Mouse (Mus musculus) layer of hippocampus, postnatal 10 days (tissue): ENCODE measurements around the gene Sntg2. TPM values are rescaled to one million over a fixed set of nuclear protein-coding genes. Genes with fewer than 3 reads are reported as not detected.

Experiments
- DNase-seq, 2 experiments: peaks; one replicate each; pipeline ENCODE4 v3.0.0; 2021; ENCODE audit warnings: low spot score in 2 of 2
- total RNA-seq, 2 experiments: library from RNA; stranded (reverse); gene quantifications; 2 replicates each; pipeline ENCODE4 v1.2.3; 2021

Gene Sntg2
- total RNA-seq, 2 experiments from 2014 or later: 6.4 to 6.6 TPM

- DNase-seq: peak; percentile 10 to 23
These were observed 86.1 kb downstream of the Sntg2 start for GRCm38 (mm10) chr12:30286888-30287573.

DNA sequence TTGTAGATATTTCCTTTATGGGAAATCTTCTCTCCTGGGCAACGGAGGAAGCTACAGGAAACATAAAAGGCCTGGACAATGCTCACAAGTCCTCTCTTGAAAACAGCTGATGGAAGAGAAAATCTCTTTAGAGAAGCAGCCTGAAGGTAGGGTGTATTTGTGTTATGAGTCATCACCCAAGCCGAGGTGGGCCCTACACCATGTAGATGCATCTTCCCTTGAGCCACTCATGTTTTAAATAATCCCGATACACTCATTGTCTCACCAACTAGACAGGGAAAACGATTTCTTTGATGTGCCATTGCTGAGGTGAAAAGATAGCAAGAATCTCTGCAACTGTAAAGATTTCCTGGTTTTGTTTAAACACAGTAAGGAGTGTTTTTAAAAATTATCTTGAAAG, 89.4 kb downstream of the Sntg2 start:
- no peak for DNase-seq

GRCm38 (mm10) chr12:30272242-30272985, 100.8 kb downstream of the Sntg2 start:
- DNase-seq: no peak

DNA sequence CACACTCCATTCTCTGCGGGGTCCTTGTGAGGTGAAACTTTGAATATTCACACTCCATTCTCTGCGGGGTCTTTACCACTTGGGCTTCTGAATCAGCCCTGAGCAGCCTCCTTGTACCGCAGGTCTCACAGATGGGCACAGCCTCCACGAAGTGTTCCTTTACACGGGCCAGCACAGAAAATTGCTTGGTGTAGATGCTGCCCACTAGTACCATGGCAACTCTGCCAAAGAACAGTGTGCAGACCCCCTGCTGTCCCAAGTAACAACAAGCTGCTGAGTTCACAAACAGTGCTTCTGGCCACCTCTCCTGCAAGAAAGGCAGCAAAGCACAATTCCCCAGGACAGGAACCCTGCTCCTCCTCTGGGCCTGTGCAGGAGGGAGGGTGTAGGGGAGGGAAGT, 109.0 kb downstream of the Sntg2 start:
- no peak for DNase-seq

DNA sequence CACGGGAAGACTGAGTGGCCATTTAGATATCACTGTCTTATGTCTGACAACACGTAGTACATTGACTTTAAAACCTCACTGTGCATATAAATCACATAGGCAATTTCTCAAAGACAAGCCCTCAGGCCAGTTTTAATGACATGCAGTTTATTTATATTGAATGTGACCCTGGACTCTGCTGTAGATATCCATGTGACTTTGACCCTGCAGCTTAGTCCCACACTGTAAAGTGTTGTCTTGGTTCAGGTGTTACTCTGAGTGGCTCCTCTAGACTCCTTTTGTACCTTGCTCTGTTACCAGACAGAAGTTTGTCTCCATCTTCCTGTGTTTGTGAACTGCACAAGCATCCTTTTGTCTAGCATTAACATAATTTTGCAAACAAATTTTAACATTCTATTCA, 112.0 kb downstream of the Sntg2 start:
- DNase-seq: no peak

GRCm38 (mm10) chr12:30258641-30259040, 114.5 kb downstream of the Sntg2 start:
- no peak for DNase-seq

DNA sequence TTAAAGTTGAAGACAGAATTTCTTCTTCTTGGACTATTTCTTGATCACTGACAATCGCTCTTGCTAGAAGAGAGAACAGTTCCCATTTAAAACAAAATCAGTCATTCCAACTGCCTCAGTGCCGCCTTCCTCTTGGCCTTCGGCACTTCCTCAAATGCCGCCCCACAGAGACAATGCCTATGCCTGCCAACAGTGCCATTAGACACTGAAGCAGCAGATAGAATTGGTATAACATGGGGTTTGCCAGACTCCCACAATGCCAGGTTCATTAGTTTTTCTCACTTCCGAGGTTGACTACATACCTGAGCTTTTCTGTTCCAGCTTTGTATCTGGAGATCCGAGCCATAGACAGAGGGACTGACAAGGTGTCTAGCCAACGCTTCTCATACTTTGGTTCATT, 115.5 kb downstream of the Sntg2 start:
- no peak for DNase-seq

GRCm38 (mm10) chr12:30256207-30256606, 117.0 kb downstream of the Sntg2 start:
- no peak for DNase-seq

DNA sequence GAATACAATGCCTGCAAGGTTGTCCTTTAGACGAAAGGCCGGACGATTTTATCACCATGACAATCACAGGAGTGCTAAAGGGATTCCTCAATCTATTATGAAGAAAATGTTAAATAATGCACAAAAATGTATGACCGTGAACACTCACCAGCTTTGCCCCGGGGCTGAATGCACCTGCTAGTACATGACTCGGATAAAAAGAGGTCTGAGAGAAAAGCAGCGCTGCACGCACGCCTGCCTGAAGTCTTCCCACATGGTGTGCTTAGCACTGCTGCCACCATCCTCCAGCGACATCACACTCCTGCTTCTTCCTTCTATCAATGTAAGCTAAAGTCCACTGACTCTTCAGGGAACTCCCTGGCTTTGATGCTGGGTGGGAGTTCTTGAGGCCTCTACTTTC, 118.6 kb downstream of the Sntg2 start:
- DNase-seq: no peak

- DNase-seq: no peak
These were observed 120.8 kb downstream of the Sntg2 start for GRCm38 (mm10) chr12:30252381-30252780.

DNA sequence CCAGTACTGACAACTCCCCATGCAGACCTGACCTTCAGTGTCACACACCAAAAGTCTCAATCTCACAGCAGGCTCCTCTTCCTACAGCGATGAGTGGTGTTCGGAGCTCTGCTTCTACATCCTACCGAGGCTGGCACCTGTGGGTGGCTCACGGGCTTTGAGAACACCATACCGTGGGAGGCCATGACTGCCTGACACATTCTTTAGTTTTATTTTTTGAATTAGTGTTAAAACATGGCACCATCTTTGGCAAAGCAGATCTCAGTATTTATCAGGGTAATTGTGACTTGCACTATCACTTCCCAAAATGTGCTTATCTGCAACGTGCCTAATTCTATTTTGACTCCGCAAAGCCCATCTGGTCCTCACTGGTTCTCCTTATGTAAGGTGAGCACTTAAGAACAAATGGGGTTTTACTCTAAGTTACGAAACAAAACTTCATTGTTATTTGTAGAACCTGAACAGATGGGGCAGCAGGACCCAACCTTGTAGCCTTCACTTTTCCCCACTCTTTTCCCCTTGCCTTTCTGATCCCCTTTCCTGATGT, 121.8 kb downstream of the Sntg2 start:
- DNase-seq: no peak

DNA sequence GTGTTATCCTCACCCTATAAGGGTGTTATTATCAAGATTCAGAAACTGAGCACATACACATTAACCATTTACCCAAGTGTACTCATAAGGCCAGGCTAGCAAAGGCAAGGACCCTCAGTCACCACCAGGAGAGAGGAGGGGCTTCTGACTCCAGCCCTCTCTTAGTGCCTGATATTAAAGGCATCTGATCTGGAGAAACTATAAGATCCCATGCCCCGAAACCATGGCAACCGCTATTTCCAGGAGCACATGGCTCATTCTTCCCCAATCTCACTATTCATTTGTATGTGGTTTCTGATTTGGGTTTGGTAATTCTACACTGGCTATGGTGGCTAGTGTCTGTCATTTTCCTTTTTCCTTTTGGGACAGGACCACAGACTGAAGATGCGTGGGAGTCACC, 124.1 kb downstream of the Sntg2 start:
- no peak for DNase-seq

- DNase-seq: no peak
These were observed 126.8 kb downstream of the Sntg2 start for GRCm38 (mm10) chr12:30246286-30246945.

GRCm38 (mm10) chr12:30244194-30244593, 129.0 kb downstream of the Sntg2 start:
- DNase-seq: peak in 1 of 2 experiments; percentile 32

- no peak for DNase-seq
These were observed 132.3 kb downstream of the Sntg2 start for GRCm38 (mm10) chr12:30240891-30241290.

- DNase-seq: no peak
These were observed 138.2 kb downstream of the Sntg2 start for GRCm38 (mm10) chr12:30234940-30235339.

- DNase-seq: no peak
These were observed 145.2 kb downstream of the Sntg2 start for GRCm38 (mm10) chr12:30228004-30228403.

GRCm38 (mm10) chr12:30226247-30226646, 146.9 kb downstream of the Sntg2 start:
- no peak for DNase-seq

DNA sequence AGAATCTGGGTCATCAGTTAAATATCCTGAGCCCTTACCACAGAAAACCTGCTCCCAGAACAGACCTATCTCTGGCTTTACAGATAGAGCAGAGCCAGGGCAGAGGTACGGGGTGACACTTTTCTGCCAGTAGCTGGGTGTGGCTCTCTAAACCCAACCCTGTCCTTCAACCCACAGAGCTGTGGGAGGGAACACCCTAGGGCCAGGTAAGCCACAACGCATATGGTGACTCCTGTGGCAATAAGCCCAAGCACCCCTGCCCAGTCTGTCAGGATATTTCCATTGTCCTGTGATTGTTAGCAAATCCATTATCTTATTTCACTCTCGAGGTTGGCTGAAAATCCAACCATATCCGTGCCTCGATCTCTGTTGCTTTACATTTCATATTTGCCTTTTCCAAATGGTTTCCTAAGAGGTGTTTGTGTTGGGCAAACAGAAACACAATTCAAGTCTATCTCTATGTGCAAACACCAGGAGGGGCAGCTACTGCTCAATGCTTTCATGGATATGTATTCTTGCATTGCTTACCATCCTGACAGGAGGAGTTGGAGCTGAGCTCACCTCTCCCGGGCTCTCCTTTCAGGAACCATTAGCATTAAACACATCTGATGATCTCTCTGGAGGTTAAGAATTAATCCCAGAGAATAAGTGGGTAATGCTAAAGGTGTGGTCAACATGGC, 156.3 kb downstream of the Sntg2 start:
- DNase-seq: no peak

- DNase-seq: no peak
These were observed 158.4 kb downstream of the Sntg2 start for GRCm38 (mm10) chr12:30214761-30215160.

DNA sequence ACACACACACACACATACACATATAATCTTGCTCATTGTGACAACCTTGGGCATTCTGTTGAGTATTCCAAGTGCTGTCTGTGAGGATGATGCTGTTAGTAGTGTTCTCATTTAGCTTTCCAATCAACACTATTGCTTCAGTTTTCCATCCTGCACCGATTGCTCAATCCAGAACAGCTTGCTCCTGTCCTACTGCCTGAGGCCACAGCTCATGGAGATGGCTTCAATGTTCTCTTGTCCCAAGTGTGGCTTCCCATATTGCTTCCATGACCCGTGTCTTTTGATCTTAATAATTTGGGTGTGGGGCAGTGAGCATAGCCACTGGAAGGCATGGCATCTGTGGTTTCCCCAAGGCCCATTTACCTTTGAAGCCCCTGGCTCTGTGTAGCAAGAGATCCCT, 162.8 kb downstream of the Sntg2 start:
- no peak for DNase-seq
